Mouse (Mus musculus): ENCODE data around the gene Fntb. TPM values are rescaled to one million over a fixed set of nuclear protein-coding genes. Genes with fewer than 3 reads are reported as not detected.
"Not testable (repeated sequence)": the region's sequence is repeated elsewhere in the genome, so short reads cannot be mapped to it uniquely, and the experiment has no call there.

Fntb gene
- polyA plus RNA-seq, 1 experiment, result 13.2 TPM

DNA sequence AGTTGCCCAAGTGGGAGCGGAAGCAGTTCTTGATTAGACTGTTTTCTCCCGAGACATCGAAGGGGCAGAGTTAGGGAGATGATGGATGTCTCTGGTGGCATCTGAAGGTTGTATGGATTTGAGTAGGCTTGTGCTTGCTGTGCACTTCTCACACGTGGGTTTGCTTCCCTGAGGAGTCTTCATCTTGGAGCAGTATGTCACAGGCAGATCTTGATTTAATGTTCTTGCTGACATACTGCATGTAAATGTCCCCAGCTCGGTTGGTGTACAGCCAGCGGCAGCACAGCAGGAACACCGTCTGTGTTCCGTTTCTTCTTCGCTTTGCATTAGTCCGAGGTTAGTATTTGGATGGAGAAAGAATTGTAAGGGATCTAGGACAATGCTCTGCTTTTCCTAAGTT, 91.7 kb downstream of the Fntb start:
- Histone ChIP-seq H3K4me1 (ENCODE audit: control insufficient read depth, insufficient read depth, low read length) (peaks cover 4% of the 10 kb centered on the region), H3K27me3 (replicated peaks; ENCODE audit: control insufficient read depth, insufficient read depth, low read length) (no peaks in the 10 kb centered on the region), H3K4me3 (ENCODE audit: insufficient read depth, low read depth, low read length) (no peak overlapping the region), H3K27ac (ENCODE audit: insufficient read depth, low read depth, low read length) (no peak overlapping the region), H3K36me3 (ENCODE audit: control insufficient read depth, insufficient read depth, low read length) (no peaks in the 10 kb centered on the region)
- WGBS, result 85% methylated on average over 10 of the region's 10 CpGs
- TF ChIP-seq POLR2A (IDR thresholded peaks at IDR 0.05; ENCODE audit: low read depth, low read length) (no peak), CTCF (conservative IDR thresholded peaks at IDR 0.05; ENCODE audit: insufficient read depth, insufficient read length, low read depth, low read length) (no peak)
- DNase-seq, result no peak

DNA sequence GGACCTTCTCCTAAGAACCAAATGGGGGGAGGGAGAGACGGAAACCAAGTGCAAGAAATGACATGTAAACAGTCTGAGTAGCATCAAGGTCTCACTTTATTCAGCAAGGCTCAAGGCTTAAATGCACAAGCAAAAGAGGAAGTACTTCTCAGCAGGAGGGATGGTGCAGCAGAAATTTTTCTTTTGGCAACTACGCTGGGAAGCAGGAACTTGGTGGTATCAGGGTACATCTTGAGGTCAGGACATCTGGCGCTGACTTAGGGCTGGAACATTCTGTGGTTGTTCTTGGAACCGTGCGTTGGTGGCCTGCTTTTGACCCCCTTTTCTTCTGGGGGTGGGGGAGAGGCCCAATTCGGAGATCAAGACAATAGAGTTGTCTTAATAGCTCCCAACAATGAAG, 93.4 kb downstream of the Fntb start:
- H3K27me3 ChIP-seq (replicated peaks; ENCODE audit: control insufficient read depth, insufficient read depth, low read length); H3K27ac ChIP-seq (ENCODE audit: insufficient read depth, low read depth, low read length); H3K4me1 ChIP-seq (ENCODE audit: control insufficient read depth, insufficient read depth, low read length); H3K36me3 ChIP-seq (ENCODE audit: control insufficient read depth, insufficient read depth, low read length); H3K4me3 ChIP-seq (ENCODE audit: insufficient read depth, low read depth, low read length); DNase-seq: not testable (repeated sequence)
- WGBS, result 79% methylated on average over 6 of the region's 6 CpGs

DNA sequence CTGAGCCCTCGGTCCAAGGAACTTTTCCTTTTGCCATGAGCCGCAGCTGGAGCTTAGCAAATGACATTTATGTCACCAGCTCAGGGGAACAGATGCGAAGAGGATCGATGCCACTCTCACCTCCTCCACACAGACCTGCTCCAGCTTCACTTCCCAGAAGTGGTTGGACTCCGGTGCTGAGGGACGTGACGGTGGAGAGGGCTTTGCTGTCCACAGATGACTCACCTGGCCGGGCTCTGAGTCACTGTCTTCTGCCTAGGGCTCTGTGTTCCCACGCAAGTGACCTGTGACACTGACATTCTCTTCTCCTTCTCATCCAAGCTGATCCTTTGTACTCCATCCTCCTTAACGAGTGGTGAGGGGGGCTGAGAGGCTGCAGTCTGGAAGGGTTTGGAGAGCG, 98.3 kb downstream of the Fntb start:
- Histone ChIP-seq H3K27ac (ENCODE audit: insufficient read depth, low read depth, low read length) (no peak overlapping the region), H3K4me3 (ENCODE audit: insufficient read depth, low read depth, low read length) (no peak overlapping the region), H3K27me3 (replicated peaks; ENCODE audit: control insufficient read depth, insufficient read depth, low read length) (no peaks in the 10 kb centered on the region), H3K36me3 (ENCODE audit: control insufficient read depth, insufficient read depth, low read length) (no peaks in the 10 kb centered on the region), H3K4me1 (ENCODE audit: control insufficient read depth, insufficient read depth, low read length) (no peaks in the 10 kb centered on the region)
- DNase-seq, result no peak
- 80% methylated on average over 11 of the region's 11 CpGs for WGBS
- TF ChIP-seq CTCF (conservative IDR thresholded peaks at IDR 0.05; ENCODE audit: insufficient read depth, insufficient read length, low read depth, low read length) (no peak), POLR2A (IDR thresholded peaks at IDR 0.05; ENCODE audit: low read depth, low read length) (no peak)

DNA sequence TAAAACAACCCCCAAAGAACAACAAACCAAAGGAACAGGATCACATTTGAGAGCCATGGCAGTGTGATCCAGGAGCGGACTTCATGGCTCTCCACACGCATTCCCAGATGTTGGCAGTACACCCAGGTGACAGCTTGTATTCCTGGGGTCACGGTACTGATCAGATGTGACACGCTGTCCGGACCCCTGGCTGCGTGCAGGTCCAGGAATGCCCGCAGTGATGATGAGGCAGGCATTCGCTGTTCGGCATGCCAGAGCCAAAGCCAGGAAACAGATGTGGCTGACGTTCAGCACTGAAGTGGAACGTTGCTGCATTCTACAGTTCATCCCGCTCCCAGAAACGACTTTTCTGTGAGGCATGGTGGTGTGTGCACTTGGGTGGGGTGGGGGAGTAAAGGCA, 99.9 kb downstream of the Fntb start:
- no peak overlapping the region for H3K4me3 ChIP-seq (ENCODE audit: insufficient read depth, low read depth, low read length)
- WGBS, result 82% methylated on average over 13 of the region's 13 CpGs
- DNase-seq, result no peak
- H3K27me3 ChIP-seq (replicated peaks; ENCODE audit: control insufficient read depth, insufficient read depth, low read length), result no peaks in the 10 kb centered on the region
- H3K27ac ChIP-seq (ENCODE audit: insufficient read depth, low read depth, low read length), result no peak overlapping the region
- H3K36me3 ChIP-seq (ENCODE audit: control insufficient read depth, insufficient read depth, low read length), result no peaks in the 10 kb centered on the region
- no peak for TF ChIP-seq POLR2A (IDR thresholded peaks at IDR 0.05; ENCODE audit: low read depth, low read length)
- no peak for TF ChIP-seq CTCF (conservative IDR thresholded peaks at IDR 0.05; ENCODE audit: insufficient read depth, insufficient read length, low read depth, low read length)
- no peaks in the 10 kb centered on the region for H3K4me1 ChIP-seq (ENCODE audit: control insufficient read depth, insufficient read depth, low read length)

DNA sequence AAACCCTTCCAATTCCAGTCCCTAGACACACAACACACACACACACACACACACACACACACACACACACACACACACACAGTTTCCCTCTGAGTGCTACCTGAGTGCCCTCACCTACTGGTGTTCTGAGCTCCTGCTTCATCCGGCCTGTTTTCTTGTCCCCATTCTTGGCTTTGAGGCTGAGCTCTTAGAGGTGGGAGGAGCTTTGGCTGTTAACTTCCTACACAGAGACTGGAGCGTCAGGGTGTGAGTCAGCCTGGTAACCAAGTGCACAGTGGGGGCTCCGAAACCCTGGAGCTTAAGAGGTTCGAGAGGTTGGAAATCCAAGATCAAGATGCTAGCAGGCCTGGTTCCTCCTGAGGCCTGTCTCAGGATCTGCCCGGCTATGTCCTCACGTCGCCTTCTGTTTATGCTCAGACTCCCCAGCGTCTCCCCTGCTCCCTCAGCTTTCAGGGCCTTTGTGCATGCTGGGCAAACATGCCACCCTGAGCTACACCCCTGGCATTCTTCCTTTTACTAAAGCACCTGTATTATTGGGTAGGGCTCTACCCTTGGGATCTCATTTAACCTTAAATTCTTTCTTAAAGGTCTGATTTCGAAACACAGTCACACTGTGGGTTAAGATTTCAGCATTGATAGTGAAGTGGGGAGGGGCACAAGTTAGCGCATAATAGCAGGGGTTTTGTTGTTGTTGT, 102.3 kb downstream of the Fntb start:
- DNase-seq, result no peak
- H3K27ac ChIP-seq (ENCODE audit: insufficient read depth, low read depth, low read length), result no peak overlapping the region
- H3K27me3 ChIP-seq (replicated peaks; ENCODE audit: control insufficient read depth, insufficient read depth, low read length), result no peaks in the 10 kb centered on the region
- H3K4me1 ChIP-seq (ENCODE audit: control insufficient read depth, insufficient read depth, low read length), result no peaks in the 10 kb centered on the region
- TF ChIP-seq POLR2A (IDR thresholded peaks at IDR 0.05; ENCODE audit: low read depth, low read length), result no peak
- TF ChIP-seq CTCF (conservative IDR thresholded peaks at IDR 0.05; ENCODE audit: insufficient read depth, insufficient read length, low read depth, low read length), result no peak
- WGBS, result 84% methylated on average over 10 of the region's 10 CpGs
- H3K4me3 ChIP-seq (ENCODE audit: insufficient read depth, low read depth, low read length), result no peak overlapping the region
- no peaks in the 10 kb centered on the region for H3K36me3 ChIP-seq (ENCODE audit: control insufficient read depth, insufficient read depth, low read length)

DNA sequence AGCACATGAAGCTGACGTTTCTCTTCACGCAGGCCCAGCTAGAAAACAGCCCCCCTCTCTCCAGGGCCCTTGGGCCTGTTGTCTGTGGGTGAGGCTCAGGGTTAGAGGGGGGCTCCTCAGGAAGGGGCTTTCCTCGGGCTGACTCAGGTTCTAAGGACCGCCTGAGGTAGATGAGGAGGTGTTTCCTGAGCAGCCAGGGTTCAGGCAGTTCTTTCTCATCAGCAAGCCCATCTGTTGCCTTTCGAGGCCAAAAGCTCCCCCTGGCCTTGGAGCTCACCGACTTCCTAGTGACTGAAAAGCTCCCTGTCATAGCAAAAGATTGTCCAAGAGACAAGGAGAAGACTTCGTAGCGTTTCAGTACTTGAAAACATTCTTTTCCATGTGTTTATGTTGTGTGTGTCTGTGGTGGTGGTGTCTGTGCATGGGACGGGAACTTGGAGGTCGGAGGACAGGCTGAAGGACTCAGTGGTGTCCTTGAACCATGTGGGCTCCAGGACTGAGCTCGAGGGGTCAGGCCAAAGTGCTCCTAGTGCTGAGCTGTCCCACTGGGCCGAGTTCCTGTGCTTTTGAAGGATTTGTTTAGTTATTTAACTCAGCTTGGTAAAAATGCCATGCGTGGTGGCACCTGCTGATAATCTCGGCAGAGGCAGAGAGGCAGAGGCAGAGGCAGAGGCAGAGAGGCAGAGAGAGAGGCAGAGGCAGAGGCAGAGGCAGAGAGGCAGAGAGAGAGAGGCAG, 103.2 kb downstream of the Fntb start:
- TF ChIP-seq CTCF (conservative IDR thresholded peaks at IDR 0.05; ENCODE audit: insufficient read depth, insufficient read length, low read depth, low read length), result no peak
- no peak for TF ChIP-seq POLR2A (IDR thresholded peaks at IDR 0.05; ENCODE audit: low read depth, low read length)
- H3K4me1 ChIP-seq (ENCODE audit: control insufficient read depth, insufficient read depth, low read length), result no peaks in the 10 kb centered on the region
- no peaks in the 10 kb centered on the region for H3K36me3 ChIP-seq (ENCODE audit: control insufficient read depth, insufficient read depth, low read length)
- DNase-seq, result no peak
- H3K27ac ChIP-seq (ENCODE audit: insufficient read depth, low read depth, low read length), result no peak overlapping the region
- no peaks in the 10 kb centered on the region for H3K27me3 ChIP-seq (replicated peaks; ENCODE audit: control insufficient read depth, insufficient read depth, low read length)
- WGBS, result 76% methylated on average over 14 of the region's 14 CpGs
- H3K4me3 ChIP-seq (ENCODE audit: insufficient read depth, low read depth, low read length), result no peak overlapping the region

DNA sequence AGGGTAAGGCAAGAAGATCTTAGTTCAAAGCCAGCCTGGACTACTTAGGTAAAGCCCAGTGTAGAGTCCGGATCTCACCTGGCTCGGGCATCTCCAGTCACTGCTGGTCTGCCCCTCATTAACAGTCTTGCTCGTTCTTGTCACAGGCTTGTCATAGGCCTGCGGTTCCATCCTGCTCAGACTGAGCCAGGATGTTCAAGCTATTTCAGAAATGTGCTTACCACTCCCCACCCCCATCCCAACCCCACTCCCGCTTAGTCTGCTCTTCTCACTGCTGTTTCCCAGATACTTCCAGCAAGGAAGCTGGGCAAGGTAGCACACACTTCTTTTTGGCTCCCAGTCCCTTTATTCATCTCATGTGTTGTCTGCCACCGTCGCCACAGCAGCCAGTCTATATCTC, 104.2 kb downstream of the Fntb start:
- no peaks in the 10 kb centered on the region for H3K4me1 ChIP-seq (ENCODE audit: control insufficient read depth, insufficient read depth, low read length)
- H3K36me3 ChIP-seq (ENCODE audit: control insufficient read depth, insufficient read depth, low read length), result no peaks in the 10 kb centered on the region
- H3K27ac ChIP-seq (ENCODE audit: insufficient read depth, low read depth, low read length), result no peak overlapping the region
- no peak overlapping the region for H3K4me3 ChIP-seq (ENCODE audit: insufficient read depth, low read depth, low read length)
- H3K27me3 ChIP-seq (replicated peaks; ENCODE audit: control insufficient read depth, insufficient read depth, low read length), result no peaks in the 10 kb centered on the region
- TF ChIP-seq POLR2A (IDR thresholded peaks at IDR 0.05; ENCODE audit: low read depth, low read length) (no peak), CTCF (conservative IDR thresholded peaks at IDR 0.05; ENCODE audit: insufficient read depth, insufficient read length, low read depth, low read length) (no peak)
- 88% methylated on average over 7 of the region's 7 CpGs for WGBS
- DNase-seq, result no peak
